Mouse (Mus musculus) layer of hippocampus, adult 2 months (tissue): ENCODE measurements around the gene Srgap3. TPM values are rescaled to one million over a fixed set of nuclear protein-coding genes. Genes with fewer than 3 reads are reported as not detected.

Source experiments
- DNase-seq, 2 experiments: peaks; one replicate each; pipeline ENCODE4 v3.0.0; 2022; ENCODE audit warnings: low spot score in 2 of 2
- H3K27ac ChIP-seq: fragments of 200-600 bp; 2 replicates; pipeline ENCODE4 v1.8.1; 2022
- H3K4me3 ChIP-seq: fragments of 200-600 bp; 2 replicates; pipeline ENCODE4 v1.8.1; 2022; ENCODE audit warnings: mild to moderate bottlenecking
- CTCF ChIP-seq: fragments of 200-600 bp; conservative IDR thresholded peaks from 2 replicates; pipeline ENCODE4 v1.8.1; 2022; ENCODE audit warnings: antibody characterized with exemption, mild to moderate bottlenecking, moderate library complexity
- total RNA-seq, 2 experiments: library from RNA; stranded (reverse); gene quantifications; 2 replicates each; pipeline ENCODE4 v1.2.3; 2021

The Srgap3 gene
- total RNA-seq, 2 experiments from 2014 or later = 288 to 291 TPM

GRCm38 (mm10) chr6:112754994-112755393 lies 192.1 kb downstream of the Srgap3 start:
- H3K4me3 ChIP-seq = no peak overlapping the region
- TF ChIP-seq CTCF = no peak
- peak overlapping the region; percentile 77 for H3K27ac ChIP-seq
- DNase-seq = no peak

- no peak overlapping the region for H3K4me3 ChIP-seq
- no peak for TF ChIP-seq CTCF
- DNase-seq = no peak
- H3K27ac ChIP-seq = no peak overlapping the region
These were observed 194.5 kb downstream of the Srgap3 start for GRCm38 (mm10) chr6:112752517-112752916.

- no peak overlapping the region for H3K27ac ChIP-seq
- H3K4me3 ChIP-seq = no peak overlapping the region
- no peak for DNase-seq
- TF ChIP-seq CTCF = no peak
These were observed 195.1 kb downstream of the Srgap3 start for GRCm38 (mm10) chr6:112752007-112752406.

GRCm38 (mm10) chr6:112742297-112742696 lies 204.8 kb downstream of the Srgap3 start:
- H3K4me3 ChIP-seq = no peak overlapping the region
- peak overlapping the region; percentile 79 for H3K27ac ChIP-seq
- DNase-seq = no peak
- TF ChIP-seq CTCF = peak; percentile 67

- H3K4me3 ChIP-seq = no peak overlapping the region
- DNase-seq = no peak
- no peak for TF ChIP-seq CTCF
- H3K27ac ChIP-seq = peak overlapping the region; percentile 79
These were observed 205.3 kb downstream of the Srgap3 start for GRCm38 (mm10) chr6:112741766-112742165.

GRCm38 (mm10) chr6:112739635-112740034 lies 207.4 kb downstream of the Srgap3 start:
- Histone ChIP-seq H3K27ac (peak overlapping the region; percentile 79), H3K4me3 (no peak overlapping the region)
- no peak for DNase-seq
- TF ChIP-seq CTCF = no peak

GRCm38 (mm10) chr6:112738924-112739323 lies 208.1 kb downstream of the Srgap3 start:
- DNase-seq = peak; percentile 68 to 69
- Histone ChIP-seq H3K4me3 (no peak overlapping the region), H3K27ac (peak overlapping the region; percentile 79)
- no peak for TF ChIP-seq CTCF

- peak overlapping the region; percentile 79 for H3K27ac ChIP-seq
- no peak for TF ChIP-seq CTCF
- DNase-seq = peak in 1 of 2 experiments; percentile 51
- no peak overlapping the region for H3K4me3 ChIP-seq
These were observed 210.6 kb downstream of the Srgap3 start for GRCm38 (mm10) chr6:112736471-112736870.

- peak overlapping the region; percentile 79 for H3K27ac ChIP-seq
- TF ChIP-seq CTCF = no peak
- H3K4me3 ChIP-seq = no peak overlapping the region
- no peak for DNase-seq
These were observed 212.0 kb downstream of the Srgap3 start for GRCm38 (mm10) chr6:112735054-112735453.

GRCm38 (mm10) chr6:112733942-112734341 lies 213.1 kb downstream of the Srgap3 start:
- TF ChIP-seq CTCF = no peak
- DNase-seq = no peak
- no peak overlapping the region for H3K4me3 ChIP-seq
- H3K27ac ChIP-seq = peak overlapping the region; percentile 79

GRCm38 (mm10) chr6:112732434-112732833 lies 214.6 kb downstream of the Srgap3 start:
- DNase-seq = no peak
- Histone ChIP-seq H3K27ac (peak overlapping the region; percentile 79; the same call in 1 of the 2 replicates), H3K4me3 (no peak overlapping the region)
- peak; percentile 63 for TF ChIP-seq CTCF

- no peak for DNase-seq
- no peak for TF ChIP-seq CTCF
- Histone ChIP-seq H3K27ac (peak overlapping the region; percentile 36; the same call in 1 of the 2 replicates), H3K4me3 (no peak overlapping the region)
These were observed 215.7 kb downstream of the Srgap3 start for GRCm38 (mm10) chr6:112731386-112731785.

GRCm38 (mm10) chr6:112728760-112729422 lies 218.2 kb downstream of the Srgap3 start:
- no peak overlapping the region for H3K4me3 ChIP-seq
- H3K27ac ChIP-seq = peak overlapping the region; percentile 75
- peak; percentile 69 to 84 for DNase-seq
- TF ChIP-seq CTCF = no peak

GRCm38 (mm10) chr6:112725468-112725867 lies 221.6 kb downstream of the Srgap3 start:
- no peak for DNase-seq
- Histone ChIP-seq H3K27ac (peak overlapping the region; percentile 85), H3K4me3 (no peak overlapping the region)
- no peak for TF ChIP-seq CTCF
